Mouse (Mus musculus) embryonic facial prominence, embryonic 13.5 days (tissue): ENCODE measurements around the gene Gse1. TPM values are rescaled to one million over a fixed set of nuclear protein-coding genes. Genes with fewer than 3 reads are reported as not detected.

Source experiments
- ATAC-seq: fragments of 200-750 bp; cut with Nextera tagmentation; 2 replicates; pipeline ENCODE4 v1.8.0; 2017; ENCODE audit warnings: low read depth; ENCODE audit not compliant: insufficient number of reproducible peaks, insufficient read depth, low FRiP score, low TSS enrichment
- H3K27ac ChIP-seq: fragments of 300-500 bp; sonication (generic); 2 replicates; pipeline ENCODE4 v1.5.1; 2015; ENCODE audit warnings: moderate library complexity, mild to moderate bottlenecking, inconsistent platforms
- H3K27me3 ChIP-seq: fragments of 300-500 bp; sonication (generic); 2 replicates; pipeline ENCODE4 v1.6.1; 2015; ENCODE audit warnings: mild to moderate bottlenecking, inconsistent platforms
- H3K36me3 ChIP-seq: fragments of 300-500 bp; sonication (generic); 2 replicates; pipeline ENCODE4 v1.6.1; 2015; ENCODE audit warnings: mild to moderate bottlenecking, inconsistent platforms
- H3K4me1 ChIP-seq: fragments of 300-500 bp; sonication (generic); 2 replicates; pipeline ENCODE4 v1.6.1; 2015; ENCODE audit warnings: inconsistent platforms
- H3K4me2 ChIP-seq: fragments of 300-500 bp; sonication (generic); 2 replicates; pipeline ENCODE4 v1.6.1; 2015; ENCODE audit warnings: moderate library complexity, mild to moderate bottlenecking, inconsistent platforms
- H3K4me3 ChIP-seq: fragments of 300-500 bp; sonication (generic); 2 replicates; pipeline ENCODE4 v1.5.1; 2015; ENCODE audit warnings: mild to moderate bottlenecking, inconsistent platforms
- H3K9ac ChIP-seq: fragments of 300-500 bp; sonication (generic); 2 replicates; pipeline ENCODE4 v1.6.1; 2015; ENCODE audit warnings: mild to moderate bottlenecking, inconsistent platforms
- H3K9me3 ChIP-seq: fragments of 300-500 bp; sonication (generic); 2 replicates; pipeline ENCODE4 v1.6.1; 2016; ENCODE audit warnings: inconsistent platforms
- WGBS: fragments of 180-500 bp; shearing (Covaris S2); methylation state at CpG from one replicate; pipeline ENCODE4 v1.1.7; 2015; ENCODE audit warnings: mixed read lengths; 5-methylcytosine and 5-hydroxymethylcytosine counted together
- polyA plus RNA-seq: library from polyadenylated mRNA; unstranded; fragments of >200 nt; fragmentation: Nextera tagmentation; extraction: Ambion mirVana; gene quantifications from 2 replicates; pipeline ENCODE4 v1.2.1, GENCODE M21; 2015

Gene Gse1
- polyA plus RNA-seq, 1 experiment from 2014 or later = 8.6 TPM

DNA sequence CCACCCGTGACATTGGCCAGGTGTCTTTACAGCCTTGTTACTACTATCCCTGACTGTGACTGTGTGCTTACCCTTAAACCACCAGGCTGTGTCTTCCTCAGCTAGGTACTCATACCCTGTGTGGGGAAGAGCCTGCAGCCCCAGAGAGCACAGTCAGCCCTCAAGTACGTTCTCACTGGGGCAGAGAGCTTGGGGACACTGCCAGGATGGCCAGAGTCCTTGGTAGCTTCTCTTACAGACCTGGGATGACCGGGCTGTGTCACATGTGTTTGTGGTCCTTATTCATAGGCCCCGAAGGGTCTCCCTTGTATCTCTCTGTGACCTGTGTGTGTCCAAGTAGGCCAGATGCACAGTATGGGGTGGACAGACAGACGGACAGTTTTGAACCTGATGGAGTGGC, 32.4 kb downstream of the Gse1 start:
- no peak overlapping the region for H3K4me2 ChIP-seq
- peaks cover 94% of the 10 kb centered on the region for H3K4me1 ChIP-seq
- ATAC-seq = no peak
- no peaks in the 10 kb centered on the region for H3K27me3 ChIP-seq
- WGBS = 84% methylated on average over 5 of the region's 5 CpGs
- peaks cover 4% of the 10 kb centered on the region; the same call in 1 of the 2 replicates for H3K36me3 ChIP-seq
- H3K4me3 ChIP-seq = no peak overlapping the region
- 0 out of 2 replicates have a peak overlapping the region, but pooled peaks have one; percentile 36 for H3K9ac ChIP-seq
- peak overlapping the region; percentile 62; the same call in 1 of the 2 replicates for H3K27ac ChIP-seq
- no peaks in the 10 kb centered on the region for H3K9me3 ChIP-seq

GRCm38 (mm10) chr8:120261338-120262120, 33.3 kb downstream of the Gse1 start:
- Histone ChIP-seq H3K36me3 (peaks cover 4% of the 10 kb centered on the region; the same call in 1 of the 2 replicates), H3K27ac (peak overlapping the region; percentile 62), H3K9ac (0 out of 2 replicates have a peak overlapping the region, but pooled peaks have one; percentile 17), H3K4me3 (no peak overlapping the region), H3K9me3 (no peaks in the 10 kb centered on the region), H3K4me1 (peaks cover 94% of the 10 kb centered on the region), H3K4me2 (peak overlapping the region; percentile 32; the same call in 1 of the 2 replicates), H3K27me3 (no peaks in the 10 kb centered on the region)
- no peak for ATAC-seq
- WGBS = 26% methylated on average over 21 of the region's 21 CpGs

- Histone ChIP-seq H3K4me3 (no peak overlapping the region), H3K9ac (no peak overlapping the region), H3K4me2 (no peak overlapping the region), H3K36me3 (no peaks in the 10 kb centered on the region), H3K27ac (peak overlapping the region; percentile 97), H3K4me1 (peaks cover 95% of the 10 kb centered on the region), H3K27me3 (no peaks in the 10 kb centered on the region), H3K9me3 (no peaks in the 10 kb centered on the region)
- 77% methylated on average over 5 of the region's 5 CpGs for WGBS
- no peak for ATAC-seq
These were observed 35.6 kb downstream of the Gse1 start for GRCm38 (mm10) chr8:120263879-120264278.

- peak overlapping the region; percentile 10; the same call in 1 of the 2 replicates for H3K4me3 ChIP-seq
- WGBS = 15% methylated on average over 13 of the region's 13 CpGs
- no peak overlapping the region for H3K9ac ChIP-seq
These were observed 36.2 kb downstream of the Gse1 start for GRCm38 (mm10) chr8:120264388-120264943.

DNA sequence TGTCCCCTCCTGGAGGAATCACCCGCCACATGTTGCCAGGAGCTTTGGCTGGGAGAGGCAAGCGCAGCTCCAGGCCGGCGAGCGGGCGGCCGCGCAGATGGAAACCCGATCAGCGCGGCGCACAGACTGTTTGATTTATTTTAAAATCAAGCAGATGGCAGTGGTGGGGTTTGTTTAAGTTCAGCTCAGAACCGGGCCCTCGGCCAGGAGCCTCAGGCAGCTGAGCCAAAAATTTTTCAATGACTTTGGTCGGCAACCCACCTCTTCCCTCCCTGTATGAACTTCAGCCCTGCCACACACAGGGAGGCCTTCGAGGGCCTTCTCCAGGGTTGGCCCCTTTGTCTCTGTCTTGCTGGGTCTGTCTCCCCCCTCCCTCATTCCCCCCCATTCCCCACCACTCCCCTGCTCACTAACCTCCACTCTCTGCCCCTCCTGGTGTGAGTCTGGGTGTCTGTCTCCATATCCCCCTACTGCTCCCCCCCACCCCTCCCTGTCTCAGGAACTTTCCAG, 36.7 kb downstream of the Gse1 start:
- H3K9me3 ChIP-seq = no peaks in the 10 kb centered on the region
- H3K36me3 ChIP-seq = no peaks in the 10 kb centered on the region
- ATAC-seq = peak; percentile 87
- no peak overlapping the region; the same call in 1 of the 2 replicates for H3K9ac ChIP-seq
- peak overlapping the region; percentile 54 for H3K4me2 ChIP-seq
- H3K27me3 ChIP-seq = no peaks in the 10 kb centered on the region
- peaks cover 95% of the 10 kb centered on the region for H3K4me1 ChIP-seq
- peak overlapping the region; percentile 97 for H3K27ac ChIP-seq
- under 1% methylated on average over 16 of the region's 16 CpGs for WGBS
- peak overlapping the region; percentile 10; the same call in 1 of the 2 replicates for H3K4me3 ChIP-seq

More at GRCm38 (mm10) chr8:120264388-120264943, 36.2 kb downstream of the Gse1 start:
- no peak for ATAC-seq
- peak overlapping the region; percentile 97 for H3K27ac ChIP-seq
- no peaks in the 10 kb centered on the region for H3K36me3 ChIP-seq
- peaks cover 95% of the 10 kb centered on the region for H3K4me1 ChIP-seq
- H3K27me3 ChIP-seq = no peaks in the 10 kb centered on the region
- H3K4me2 ChIP-seq = peak overlapping the region; percentile 54
- no peaks in the 10 kb centered on the region for H3K9me3 ChIP-seq

DNA sequence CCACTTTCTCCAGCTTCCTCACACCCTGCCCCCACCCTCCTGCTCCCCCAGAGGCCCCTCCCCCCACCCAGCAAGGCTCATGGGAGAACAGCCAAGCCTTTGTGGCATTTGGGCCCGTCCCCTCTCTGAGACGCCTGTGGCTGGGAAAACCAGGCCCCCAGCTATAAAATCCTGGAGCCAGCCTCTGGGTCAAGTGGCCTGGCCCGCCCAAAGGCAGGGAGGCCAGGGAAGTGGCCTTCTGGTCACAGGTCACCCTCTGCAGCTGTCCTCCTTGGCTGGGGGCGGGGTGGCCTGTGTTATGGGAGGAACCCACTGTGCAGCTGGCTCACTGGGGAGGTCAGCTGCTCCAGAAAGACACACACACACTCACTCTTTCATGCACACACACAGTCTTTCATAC, 37.2 kb downstream of the Gse1 start:
- no peaks in the 10 kb centered on the region for H3K36me3 ChIP-seq
- H3K9ac ChIP-seq = peak overlapping the region; percentile 62
- H3K4me1 ChIP-seq = peaks cover 95% of the 10 kb centered on the region
- no peaks in the 10 kb centered on the region for H3K27me3 ChIP-seq
- ATAC-seq = peak; percentile 4; the same call in 1 of the 2 replicates
- H3K9me3 ChIP-seq = no peaks in the 10 kb centered on the region
- peak overlapping the region; percentile 97 for H3K27ac ChIP-seq
- no peak overlapping the region for H3K4me3 ChIP-seq
- H3K4me2 ChIP-seq = peak overlapping the region; percentile 54
- 8% methylated on average over 4 of the region's 4 CpGs for WGBS

DNA sequence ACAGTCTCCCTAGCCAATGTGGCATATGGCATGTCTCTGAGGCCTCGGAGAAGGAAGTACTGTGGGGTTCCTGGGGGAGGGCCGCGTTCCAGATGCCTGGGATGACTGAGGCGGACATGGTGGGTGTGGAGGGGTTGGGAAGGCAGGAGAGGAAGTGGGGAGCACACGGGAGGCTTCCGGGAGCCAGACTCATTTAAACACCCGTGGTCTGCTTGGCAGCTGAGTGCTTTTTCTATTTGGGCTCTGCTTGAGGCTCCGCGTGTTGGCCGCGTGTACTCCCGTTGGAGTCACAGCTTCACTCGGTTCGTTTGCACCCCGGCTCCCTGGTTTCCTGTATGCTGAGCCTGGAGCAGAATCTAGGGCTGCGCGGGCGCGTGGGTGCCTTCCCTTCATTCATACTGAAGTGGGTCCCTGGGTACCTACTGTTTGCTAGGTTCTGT, 40.3 kb downstream of the Gse1 start:
- H3K27me3 ChIP-seq = no peaks in the 10 kb centered on the region
- H3K36me3 ChIP-seq = no peaks in the 10 kb centered on the region
- H3K4me1 ChIP-seq = peaks cover 91% of the 10 kb centered on the region
- 48% methylated on average over 19 of the region's 19 CpGs for WGBS
- H3K4me2 ChIP-seq = peak overlapping the region; percentile 24
- no peak for ATAC-seq
- H3K9ac ChIP-seq = peak overlapping the region; percentile 40
- H3K9me3 ChIP-seq = no peaks in the 10 kb centered on the region
- H3K4me3 ChIP-seq = no peak overlapping the region
- peak overlapping the region; percentile 97 for H3K27ac ChIP-seq

DNA sequence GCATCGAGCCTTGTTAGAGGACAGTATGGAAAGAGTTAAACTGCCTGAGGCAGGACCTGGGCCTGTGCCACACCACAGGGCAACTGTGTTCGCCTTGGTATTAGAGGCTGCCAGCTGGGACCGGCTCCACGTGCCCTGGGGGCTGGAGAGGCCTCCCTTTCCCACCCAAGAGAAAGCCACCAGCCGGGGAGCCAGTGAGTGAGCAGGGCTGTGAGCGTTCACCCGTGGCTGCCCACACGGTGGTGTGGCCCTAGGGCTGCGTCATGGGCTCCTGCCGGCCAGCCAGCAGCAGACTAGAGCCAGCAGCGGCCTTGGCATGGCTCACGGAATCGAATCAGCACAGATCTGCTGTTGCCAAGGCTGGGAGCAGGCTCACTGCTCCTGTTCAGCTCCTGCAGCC, 42.2 kb downstream of the Gse1 start:
- peaks cover 94% of the 10 kb centered on the region for H3K4me1 ChIP-seq
- no peaks in the 10 kb centered on the region for H3K36me3 ChIP-seq
- no peak overlapping the region for H3K4me2 ChIP-seq
- 0 out of 2 replicates have a peak, but pooled peaks have one; percentile 38 for ATAC-seq
- H3K4me3 ChIP-seq = no peak overlapping the region
- peak overlapping the region; percentile 51 for H3K27ac ChIP-seq
- no peaks in the 10 kb centered on the region for H3K27me3 ChIP-seq
- WGBS = 52% methylated on average over 13 of the region's 13 CpGs
- no peaks in the 10 kb centered on the region for H3K9me3 ChIP-seq
- H3K9ac ChIP-seq = peak overlapping the region; percentile 49; the same call in 1 of the 2 replicates

- WGBS = 77% methylated on average over 4 of the region's 4 CpGs
- Histone ChIP-seq H3K4me2 (no peak overlapping the region), H3K36me3 (no peaks in the 10 kb centered on the region), H3K4me3 (no peak overlapping the region), H3K9me3 (no peaks in the 10 kb centered on the region), H3K27ac (no peak overlapping the region), H3K27me3 (no peaks in the 10 kb centered on the region), H3K9ac (no peak overlapping the region), H3K4me1 (peaks cover 94% of the 10 kb centered on the region)
- ATAC-seq = no peak
These were observed 45.2 kb downstream of the Gse1 start for GRCm38 (mm10) chr8:120273430-120273829.

DNA sequence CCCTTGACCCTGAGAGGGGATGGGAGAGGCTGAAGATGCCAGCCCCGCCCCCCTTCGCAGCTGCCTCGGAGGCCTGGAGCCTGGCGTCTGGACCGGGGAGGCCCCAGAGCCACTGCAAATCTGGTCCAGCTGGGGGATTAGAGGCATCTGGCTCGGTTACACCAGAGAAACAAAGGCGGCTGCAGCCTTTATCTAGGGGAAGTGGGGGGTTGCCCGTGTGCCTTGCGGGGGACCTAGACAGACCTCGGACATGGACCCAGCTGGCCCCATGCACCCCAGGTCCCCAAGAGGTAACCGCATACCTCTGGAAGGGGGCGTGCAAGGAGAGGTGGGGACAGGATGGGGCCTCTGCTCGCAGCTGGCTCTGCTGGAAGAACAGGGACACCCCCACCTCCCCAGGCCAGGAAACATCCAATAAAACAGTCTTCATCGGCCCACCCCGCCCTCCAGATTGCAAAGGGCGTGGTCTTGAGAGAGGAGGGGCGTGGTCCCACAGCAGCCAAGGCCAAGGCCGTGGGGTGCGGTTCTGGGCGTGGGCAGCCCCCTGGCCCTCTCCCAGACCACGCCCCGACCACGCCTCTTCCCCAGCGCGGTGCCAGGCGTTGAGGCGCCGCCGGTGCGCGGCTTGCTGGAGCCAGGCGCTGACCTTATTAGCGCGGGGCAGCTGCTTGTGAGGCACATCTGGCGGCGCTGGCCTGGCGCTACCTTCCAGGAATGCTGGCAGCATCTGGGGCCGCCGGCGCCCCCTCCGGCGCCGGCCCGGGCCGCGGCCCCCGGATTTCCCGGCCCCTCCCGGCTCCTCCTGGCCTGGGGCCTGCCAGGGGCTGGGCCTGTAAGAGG, 48.0 kb downstream of the Gse1 start:
- Histone ChIP-seq H3K4me3 (peak overlapping the region; percentile 41), H3K4me2 (peak overlapping the region; percentile 72), H3K9ac (peak overlapping the region; percentile 62), H3K36me3 (no peaks in the 10 kb centered on the region), H3K27me3 (no peaks in the 10 kb centered on the region), H3K27ac (peak overlapping the region; percentile 89), H3K9me3 (no peaks in the 10 kb centered on the region), H3K4me1 (peaks cover 89% of the 10 kb centered on the region)
- 0% methylated on average over 49 of the region's 49 CpGs for WGBS
- peak; percentile 79 for ATAC-seq

DNA sequence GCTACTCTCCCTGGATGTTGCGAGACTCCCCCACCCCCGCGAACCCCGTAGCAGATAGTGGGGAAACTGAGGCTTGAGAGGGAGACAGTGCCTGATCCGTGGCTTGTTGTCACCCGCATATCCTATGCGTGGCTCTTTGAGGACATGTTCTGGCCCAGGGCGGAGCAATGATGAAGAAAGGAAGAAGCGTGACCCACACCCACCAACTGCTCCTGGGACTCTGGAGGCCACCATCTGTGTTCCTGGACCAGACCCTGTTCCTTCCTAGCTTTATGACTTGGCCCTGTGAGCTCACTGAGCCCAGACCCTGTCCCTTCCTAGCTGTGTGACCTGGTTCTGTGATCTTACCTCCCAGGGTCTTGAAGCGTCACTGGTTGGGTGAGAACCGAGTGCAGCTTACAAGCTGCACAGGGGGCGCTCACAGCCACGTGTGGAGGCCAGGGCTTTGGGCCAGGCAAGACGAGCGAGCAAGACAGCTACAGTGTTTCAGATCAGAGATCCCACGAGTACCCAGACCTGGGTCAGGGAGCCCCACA, 48.7 kb downstream of the Gse1 start:
- 9% methylated on average over 16 of the region's 16 CpGs for WGBS
- Histone ChIP-seq H3K36me3 (no peaks in the 10 kb centered on the region), H3K4me2 (peak overlapping the region; percentile 72), H3K4me3 (peak overlapping the region; percentile 41), H3K9me3 (no peaks in the 10 kb centered on the region), H3K4me1 (peaks cover 88% of the 10 kb centered on the region), H3K27ac (peak overlapping the region; percentile 89), H3K9ac (peak overlapping the region; percentile 62), H3K27me3 (no peaks in the 10 kb centered on the region)
- ATAC-seq = no peak
